Mouse (Mus musculus) R1 (cell line): ENCODE results near the gene Aif1l.
A peak's percentile ranks its signal among the peaks of the same experiment; 100 is the strongest.

Experiments used
- DNase-seq: peaks from one replicate; pipeline ENCODE4 v3.0.0-alpha.2; 2018; ENCODE audit warnings: low read depth, low spot score

Gene Aif1l

DNA sequence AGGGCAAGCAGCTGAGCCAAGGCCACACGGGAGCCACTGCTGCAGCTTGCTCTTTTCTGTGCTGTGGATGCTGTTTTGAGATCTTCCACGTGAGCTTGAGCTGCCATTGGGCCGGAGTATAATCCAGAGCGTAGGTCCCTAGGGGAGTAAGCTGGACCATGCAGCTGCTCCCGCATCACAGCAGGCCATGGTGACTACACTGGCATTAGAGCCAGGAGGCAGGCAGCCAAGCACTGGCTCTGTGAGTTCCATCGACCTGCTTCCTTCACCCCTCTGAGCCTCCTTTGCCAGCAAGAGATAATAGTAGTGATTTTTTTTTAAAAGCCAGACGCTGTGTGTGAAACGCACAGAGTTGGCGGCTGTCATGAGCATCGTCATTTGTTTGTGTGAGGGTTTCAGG lies 2.3 kb downstream of the Aif1l start:
- no peak for DNase-seq

DNA sequence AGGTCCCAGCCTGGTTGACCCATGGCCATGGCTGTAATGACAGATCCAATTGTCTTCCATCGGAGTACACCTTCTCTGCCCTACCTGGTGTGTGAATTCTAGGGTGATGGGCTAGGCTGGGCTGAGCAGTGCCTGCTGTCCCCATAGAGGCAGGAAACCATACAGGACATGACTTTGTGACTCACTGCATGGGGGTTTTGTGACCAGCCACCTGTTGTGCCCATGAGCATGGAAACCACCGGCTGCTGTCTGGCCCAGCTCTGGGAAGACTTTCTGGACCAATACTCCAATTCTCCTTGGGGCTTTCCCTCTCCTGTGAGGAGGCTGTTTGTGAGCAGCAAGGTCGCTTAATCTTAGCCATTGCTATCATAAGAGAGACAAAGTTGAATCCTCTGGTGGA lies 2.8 kb downstream of the Aif1l start:
- no peak for DNase-seq

DNA sequence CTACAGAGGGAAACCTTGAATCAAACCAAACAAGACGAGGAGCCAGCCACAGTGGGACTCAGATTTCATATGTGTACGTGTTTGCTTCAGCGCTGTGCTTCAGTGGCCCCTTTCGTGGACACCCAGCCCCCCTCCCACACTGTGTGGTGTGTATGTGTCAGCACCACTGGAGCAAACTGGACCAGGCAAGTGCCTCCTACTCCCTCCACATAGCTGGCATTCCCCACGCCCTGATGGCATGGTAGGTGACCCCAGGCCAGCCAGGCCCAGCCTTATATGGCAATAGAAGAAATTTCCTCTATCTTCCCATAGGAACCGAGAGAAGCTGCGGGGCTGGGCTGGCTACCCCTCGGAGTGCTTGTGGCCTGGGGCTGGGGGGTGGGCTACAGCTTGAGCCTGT lies 3.7 kb downstream of the Aif1l start:
- no peak for DNase-seq

DNA sequence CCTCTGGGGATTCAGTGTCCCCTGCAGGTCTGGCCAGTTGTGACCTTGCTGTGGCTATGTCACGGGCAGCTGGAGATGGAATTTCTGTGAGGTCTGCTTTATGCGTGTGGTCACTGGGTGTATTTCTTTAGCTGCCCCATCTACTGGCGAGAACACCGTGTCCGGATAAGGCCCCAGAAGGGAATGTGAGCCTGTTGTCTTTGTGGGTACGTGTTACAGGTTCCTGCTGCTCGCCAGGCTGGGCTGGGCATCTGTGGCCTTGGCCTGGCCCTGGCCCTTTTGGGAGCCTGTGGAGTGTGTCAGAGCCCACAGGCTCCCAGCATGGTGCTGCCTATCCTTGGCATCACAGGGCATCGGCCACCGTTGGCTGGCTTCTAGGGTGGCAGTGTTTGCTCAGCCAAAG lies 4.8 kb downstream of the Aif1l start:
- DNase-seq, result no peak

DNA sequence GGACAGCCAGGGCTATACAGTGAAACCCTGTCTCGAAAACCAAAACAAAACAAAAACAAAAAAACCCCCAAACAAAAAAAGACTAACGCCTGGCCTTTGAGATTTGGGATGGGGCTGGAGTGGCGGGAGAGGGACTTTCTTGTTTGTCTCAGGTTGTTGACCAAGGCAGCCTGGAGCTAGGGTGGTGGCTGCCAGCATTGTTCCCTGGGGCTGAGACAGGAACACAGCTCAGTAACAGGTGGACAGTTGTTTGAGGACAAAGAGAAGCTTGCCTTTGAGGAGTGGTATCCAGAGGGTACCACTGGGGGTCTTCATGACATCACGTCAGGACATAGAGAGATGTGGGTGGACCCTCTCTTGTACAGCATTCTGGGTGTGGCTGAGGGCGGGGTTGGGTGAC lies 5.7 kb downstream of the Aif1l start:
- no peak for DNase-seq

DNA sequence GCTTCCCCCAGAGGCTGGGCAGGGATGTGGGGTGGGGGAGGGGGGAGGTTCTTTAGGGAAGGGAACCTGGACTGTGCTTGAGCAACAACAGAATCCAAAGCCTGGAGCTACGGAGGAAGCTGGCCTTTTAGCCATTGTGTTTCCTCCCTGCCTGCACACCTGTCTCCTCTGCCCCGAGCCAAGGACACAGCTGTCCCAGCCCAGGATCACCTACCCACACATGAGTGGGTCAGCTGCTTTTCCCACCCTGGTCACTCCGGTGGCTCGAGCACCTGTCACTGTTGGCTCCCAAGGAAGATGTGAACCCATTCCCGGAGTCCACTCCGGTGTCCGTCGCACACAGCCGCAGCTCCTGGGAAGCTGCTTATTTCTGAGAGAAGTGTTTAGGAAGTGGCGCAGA lies 7.3 kb downstream of the Aif1l start:
- no peak for DNase-seq

DNA sequence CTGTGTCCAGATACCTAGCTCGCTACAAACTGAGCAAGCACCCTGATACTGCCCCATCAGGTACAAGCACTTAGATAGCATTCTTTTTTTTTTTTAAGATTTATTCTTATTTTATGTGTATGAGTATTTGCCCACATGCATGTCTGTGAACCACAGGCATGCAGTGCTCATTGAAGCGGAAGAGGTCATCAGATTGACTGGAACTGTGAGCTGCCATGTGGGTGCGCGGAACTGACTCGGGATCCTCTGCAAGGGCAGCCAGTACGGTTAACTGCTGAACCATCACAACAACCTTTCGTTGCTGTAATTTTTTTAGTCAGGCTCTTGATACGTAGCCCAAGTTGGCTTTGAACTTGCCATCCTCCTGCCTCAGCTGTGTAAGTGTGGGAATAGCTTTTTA lies 11.0 kb downstream of the Aif1l start:
- DNase-seq, result no peak

DNA sequence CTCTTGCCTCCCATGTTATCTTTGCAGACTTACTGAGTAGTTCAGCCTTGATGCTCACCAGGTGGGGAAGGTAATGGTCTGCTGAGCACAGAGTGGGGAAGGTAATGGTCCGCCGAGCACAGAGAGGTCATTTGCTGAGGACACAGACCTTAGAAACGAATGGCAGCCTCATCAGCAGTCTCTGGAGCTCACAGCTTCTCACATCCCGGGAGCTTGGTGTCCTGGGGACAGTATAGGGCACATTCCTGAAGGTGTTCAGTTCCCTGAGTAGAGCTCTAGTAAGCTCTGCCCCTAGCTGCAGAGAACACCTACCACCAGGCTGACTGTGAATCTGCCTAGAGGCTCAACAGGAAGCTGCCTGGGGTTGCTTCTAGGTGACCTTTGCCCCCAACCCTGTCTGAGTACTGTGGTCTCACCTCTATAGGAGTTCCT lies 11.9 kb downstream of the Aif1l start:
- no peak for DNase-seq

DNA sequence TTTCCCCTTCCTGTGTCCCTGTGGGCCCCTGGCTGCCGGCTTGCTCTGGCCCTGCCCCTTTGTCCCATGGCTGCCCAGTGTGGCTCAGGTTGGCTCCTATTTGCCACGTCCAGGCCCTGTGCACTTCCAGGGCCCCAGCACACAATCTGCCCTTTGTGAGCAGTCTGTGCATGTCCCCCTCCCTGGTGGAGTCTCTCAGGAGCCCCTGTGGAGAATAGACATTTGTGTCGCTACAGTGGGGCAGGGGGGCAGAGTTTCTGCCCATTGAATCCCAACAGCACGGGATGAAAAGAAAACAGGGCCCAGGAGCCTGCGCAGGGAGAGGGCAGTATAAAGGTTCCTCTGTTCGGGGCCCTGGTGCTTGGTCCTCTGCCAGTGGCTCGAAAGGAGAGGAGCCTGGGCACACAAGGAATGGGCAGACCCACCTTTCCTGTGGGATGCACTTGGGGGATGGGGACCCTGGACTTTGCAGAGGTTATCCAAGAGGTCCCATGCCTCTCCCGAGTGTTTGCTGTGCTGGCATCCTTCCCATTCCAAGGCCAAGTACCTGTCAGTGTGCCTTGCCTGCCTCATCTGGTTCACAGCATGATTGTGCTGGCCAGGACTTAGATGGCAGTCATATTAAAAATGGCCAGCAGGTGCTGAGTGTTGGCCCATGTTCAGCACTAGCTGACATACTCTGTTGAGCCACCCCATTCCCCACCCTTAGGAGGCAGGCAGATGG lies 12.7 kb downstream of the Aif1l start:
- DNase-seq, result no peak

DNA sequence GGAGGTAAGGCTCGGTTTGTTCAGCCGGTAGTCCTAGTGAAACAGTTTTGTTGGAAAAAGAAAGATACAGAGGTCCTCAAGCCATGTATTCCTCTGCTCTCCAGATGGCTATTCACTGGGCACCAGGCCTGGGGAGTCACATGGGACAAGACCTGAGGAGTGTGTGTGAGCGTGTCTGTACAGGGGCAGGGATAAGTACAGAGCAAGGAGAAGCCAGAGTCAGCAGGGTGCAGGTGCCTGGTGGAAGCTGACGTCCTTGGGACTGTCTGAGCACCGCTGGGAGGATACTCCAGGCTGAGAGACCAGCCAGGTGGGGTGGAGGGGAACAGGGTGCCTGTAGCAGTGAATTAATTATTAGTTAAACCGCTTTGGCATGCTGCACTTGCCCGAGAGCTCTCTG lies 13.6 kb downstream of the Aif1l start:
- DNase-seq, result no peak

DNA sequence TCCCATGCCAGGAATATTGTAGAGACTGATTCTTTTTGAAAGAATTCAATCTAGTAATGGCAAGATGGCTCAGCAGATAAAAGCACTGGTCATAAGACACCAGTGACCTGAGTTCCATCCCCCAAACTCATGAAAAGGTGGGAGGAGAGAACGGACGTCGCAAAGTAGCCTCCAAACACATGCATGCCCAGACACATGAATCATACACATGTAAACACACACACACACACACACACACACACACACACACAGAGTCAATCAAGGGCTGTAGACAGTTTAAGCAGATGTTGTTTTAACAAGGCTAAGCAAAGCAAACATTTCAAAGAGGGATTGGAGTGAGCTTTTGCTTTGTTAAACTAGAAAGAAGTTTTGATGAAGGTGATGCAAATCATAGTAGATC lies 14.3 kb downstream of the Aif1l start:
- no peak for DNase-seq

DNA sequence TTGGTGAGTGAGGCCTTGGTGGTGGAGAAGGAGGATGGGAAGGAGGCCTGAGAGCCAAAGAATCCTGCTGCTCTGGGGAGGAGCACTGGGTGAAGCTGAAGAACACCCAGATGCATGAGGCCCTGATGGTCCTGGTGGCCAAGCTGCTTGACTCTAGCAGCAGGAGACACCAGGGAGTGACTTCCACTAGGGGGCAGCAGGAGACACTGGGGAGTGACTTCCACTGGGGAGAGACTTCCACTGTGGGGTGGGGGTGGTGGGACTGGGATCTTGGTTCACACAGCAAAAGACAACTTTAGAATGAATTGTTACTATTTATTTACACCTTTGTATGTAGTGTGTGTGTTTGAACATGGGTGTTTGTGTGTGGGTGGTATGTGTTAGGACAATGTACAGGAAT lies 15.2 kb downstream of the Aif1l start:
- DNase-seq, result peak; percentile 65

DNA sequence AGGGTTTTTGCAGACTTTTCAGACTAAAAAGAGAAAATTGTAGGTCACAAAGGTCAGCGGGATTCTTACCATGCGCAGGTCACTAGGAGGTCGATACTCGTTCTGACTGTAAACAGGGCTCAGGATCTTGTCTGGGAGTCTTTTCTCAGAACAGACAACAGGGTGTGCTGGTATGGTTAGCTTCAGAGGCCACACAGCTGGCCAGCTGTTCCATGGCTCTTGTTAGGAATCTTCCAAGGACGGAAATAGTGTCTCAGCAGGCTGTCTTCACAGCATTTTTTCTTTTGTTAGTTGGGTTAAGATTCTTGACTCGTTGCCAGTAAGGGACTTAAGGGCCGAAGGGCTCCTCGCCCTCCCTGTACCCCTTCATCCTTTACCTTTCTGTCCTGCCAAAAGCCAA lies 16.9 kb downstream of the Aif1l start:
- DNase-seq, result peak; percentile 62

DNA sequence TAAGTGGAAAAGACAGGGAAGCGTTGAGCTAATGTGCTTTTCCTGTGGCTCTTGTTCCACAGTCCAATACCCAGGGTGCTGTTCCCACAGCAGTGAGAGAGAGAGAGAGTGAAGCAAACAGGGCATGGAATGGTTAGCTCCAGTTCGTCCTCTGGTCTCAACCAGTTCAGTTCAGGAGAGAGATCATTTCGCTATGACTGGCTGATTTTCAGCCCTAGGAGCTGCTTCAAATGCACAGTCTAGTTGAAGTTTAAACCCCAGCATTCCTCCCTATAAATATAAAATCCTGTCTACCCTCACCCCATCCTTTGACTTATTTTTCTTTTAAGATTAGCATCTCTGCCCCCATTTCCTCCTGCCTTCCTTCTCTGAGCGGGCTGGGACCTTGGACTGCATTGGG lies 22.6 kb downstream of the Aif1l start:
- DNase-seq, result no peak

DNA sequence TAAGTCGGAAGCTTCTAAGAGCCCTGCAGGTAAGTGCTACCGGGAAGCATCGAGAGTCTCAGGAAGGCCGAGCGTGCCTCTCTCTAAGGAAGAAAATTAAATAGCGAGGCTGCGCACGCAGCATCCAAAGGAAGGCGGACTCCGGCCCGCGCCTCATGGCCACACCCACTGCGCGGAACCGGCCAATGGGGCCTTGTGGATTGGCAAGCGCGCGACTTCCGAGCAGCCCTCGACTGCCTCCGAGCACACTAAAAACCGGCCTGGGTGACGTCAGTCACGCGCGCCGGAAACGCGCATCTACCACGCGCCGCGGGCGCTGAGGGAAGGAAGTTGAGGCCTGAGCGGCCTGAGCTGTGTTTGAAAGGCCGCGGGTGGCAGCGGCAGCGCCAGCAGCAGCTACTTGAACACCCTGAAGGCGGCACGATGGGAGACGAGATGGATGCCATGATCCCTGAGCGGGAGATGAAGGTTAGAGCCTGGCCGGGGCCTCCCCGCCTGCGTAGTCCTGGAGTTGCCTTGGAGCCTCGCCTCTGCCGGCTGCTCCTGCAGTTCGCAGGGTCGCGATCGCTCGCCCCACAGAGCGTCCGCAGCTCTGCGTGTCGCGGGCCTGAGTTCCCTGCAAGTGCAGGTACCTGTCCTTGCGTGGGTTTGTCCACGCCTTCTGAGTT lies 24.3 kb downstream of the Aif1l start, which contains the start of gene Nup214:
Gene Nup214, plus strand, starts transcription at position 296 of the 668 bp plus-strand sequence.
- DNase-seq, result peak; percentile 99

DNA sequence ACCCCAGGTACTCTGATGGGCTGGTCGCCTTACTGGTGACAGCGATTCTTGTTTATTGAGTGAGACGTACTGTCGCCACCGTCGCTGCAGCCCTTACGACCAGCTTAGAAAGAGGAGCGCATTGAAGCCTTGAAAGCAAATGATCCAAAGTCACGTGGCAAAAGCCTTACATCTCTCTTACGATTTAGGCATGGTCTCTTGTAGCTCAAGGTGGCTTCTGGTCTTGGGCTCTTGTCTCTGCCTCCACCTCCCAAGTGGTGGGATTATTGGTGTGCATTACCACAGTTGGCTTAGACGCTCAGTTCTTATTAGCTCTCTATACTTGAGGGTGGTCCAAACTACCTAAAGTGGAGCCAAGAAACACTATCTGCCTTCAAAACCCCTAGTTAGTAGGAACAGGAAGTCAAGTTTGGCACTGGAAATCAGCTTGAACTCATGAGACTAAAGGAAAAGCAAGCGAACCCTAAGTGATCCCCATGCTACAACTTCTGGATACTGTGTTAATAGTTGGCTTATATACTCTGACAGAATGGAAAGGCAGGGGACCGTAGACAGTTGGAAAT lies 25.0 kb downstream of the Aif1l start:
- no peak for DNase-seq

DNA sequence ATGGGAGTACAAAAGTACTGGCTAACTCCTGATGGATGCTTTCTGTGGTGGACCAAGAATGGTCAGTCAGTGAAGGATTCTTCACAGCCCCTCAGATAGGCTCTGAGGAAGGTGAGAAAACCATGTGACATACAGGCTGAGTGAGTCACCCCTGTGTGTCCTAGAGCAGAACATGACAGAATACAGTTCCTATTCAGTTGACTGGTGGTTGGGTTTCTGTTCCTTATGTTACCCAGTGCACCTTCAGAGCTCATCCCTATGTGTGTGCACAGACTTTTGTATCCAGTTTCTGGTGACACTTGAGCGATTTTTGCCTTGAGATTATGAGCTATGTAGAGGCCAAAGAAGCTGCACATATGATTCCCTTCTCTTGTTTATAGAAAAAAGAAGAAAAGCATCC lies 37.8 kb downstream of the Aif1l start:
- DNase-seq, result no peak

DNA sequence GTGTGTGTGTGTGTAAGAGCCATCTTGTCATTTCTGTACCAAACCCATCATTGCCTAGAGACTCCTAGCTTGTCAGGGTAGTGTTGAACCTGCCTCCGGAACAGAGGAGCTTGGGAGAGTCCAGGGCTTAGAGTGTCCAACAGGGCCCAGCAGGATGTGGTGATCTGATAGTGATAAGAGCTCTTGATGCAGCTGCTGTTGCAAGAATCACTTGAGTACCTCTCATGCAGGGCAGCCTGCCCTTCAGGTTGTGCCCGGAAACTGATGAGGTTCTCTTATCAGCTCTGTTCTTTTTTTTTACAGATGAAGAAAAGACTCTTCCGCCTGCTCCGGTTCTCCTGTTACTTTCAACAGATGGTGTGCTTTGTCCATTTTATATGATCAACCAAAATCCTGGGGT lies 41.0 kb downstream of the Aif1l start:
- DNase-seq, result no peak

DNA sequence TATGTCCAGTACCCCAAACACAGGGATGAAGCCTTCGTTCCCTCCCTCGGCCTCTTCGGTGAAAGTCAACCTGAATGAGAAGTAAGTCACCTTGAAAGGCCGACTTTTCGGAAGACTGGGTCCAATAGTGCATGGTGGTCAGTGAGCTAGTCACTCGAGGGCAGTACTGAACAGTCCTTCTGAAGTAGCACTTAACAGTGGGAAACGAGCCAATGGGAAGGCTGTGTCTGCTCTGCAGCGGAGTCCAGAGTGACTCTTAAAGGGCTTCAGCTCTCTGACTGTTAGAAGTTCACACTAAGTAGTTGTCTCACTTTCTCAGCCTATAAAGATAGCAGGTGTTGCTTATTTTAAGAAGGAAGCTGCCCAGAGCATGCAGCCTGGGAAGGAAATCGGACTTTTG lies 45.0 kb downstream of the Aif1l start:
- no peak for DNase-seq

DNA sequence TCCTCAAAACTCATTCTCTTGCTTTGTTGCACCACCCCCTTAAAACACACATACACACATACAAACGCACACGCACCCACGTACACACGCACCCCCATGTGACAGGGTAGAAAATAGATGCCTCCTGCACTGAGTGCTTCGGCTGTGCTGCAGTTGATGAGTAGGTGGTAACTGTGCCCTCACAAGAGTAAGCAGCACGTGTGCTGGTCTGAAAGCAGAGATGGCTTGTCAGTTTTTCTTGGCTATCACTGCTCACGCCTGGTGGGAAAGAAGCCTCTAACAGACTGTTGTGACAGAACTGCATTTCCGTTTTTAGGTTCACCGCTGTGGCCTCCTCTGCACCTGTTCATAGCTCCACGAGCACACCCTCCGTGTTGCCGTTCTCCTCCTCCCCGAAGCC lies 46.1 kb downstream of the Aif1l start:
- no peak for DNase-seq

DNA sequence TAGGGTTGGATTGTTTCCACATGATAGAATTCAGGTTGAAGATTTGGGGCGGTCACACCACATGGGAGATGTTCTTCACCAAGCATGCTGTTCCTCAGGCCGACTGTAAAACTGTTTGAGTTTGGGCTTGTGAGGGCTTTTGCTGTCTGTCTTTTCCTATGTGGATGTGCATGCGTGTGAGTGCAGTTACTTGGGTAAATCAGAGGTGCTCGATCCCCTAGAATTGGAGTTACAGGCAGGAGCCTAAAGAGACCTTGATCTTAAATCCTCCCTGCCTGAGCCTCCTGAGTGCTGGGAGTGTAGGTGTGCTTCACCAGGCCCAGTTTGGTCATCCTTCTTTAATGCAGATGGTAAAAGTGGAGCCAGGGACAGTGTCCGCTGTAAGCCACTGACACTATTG lies 47.6 kb downstream of the Aif1l start:
- DNase-seq, result no peak

DNA sequence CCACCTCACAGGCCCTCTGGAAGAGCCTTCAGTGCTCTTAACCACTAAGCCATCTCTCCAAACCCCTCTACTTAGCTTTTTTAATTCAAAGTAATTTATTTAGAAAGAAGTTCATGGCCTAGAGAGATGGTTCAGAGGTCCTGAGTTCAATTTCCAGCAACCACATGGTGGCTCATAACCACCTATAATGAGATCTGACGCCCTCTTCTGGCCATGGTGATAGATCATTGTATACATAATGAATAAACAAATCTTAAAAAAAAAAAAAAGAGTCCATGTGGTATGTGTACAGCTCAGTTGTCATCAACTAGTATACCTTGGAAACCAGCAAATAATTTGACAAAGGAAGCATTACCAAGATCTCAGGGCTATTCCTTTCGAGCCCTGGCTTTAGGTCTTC lies 48.5 kb downstream of the Aif1l start:
- peak; percentile 18 for DNase-seq

DNA sequence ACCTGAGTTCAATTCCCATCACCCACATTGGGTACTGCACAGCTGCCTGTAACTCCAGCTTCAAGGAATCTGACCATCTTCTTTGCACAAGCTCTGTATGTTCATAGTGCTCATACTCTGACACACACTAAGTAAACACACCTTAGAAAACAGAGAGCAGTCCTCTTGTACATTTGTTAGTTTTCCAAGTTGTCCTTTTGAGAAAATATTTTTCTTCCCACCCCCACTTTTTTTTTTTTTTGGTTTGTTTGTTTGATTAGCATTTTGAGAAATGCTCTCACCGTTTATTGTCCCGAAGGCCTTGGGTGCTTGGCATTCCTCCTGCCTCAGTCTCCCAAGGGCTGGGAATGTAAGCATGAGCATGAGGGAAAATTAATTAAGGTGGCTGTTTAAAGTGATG lies 58.4 kb downstream of the Aif1l start:
- peak; percentile 13 for DNase-seq
